Mouse (Mus musculus): ENCODE results near the gene Fam107b. TPM values are rescaled to one million over a fixed set of nuclear protein-coding genes. Genes with fewer than 3 reads are reported as not detected.
"Not testable (repeated sequence)": the region's sequence is repeated elsewhere in the genome, so short reads cannot be mapped to it uniquely, and the experiment has no call there.

Gene Fam107b
- polyA plus RNA-seq, 1 experiment from 2014 or later, result 17.8 TPM

DNA sequence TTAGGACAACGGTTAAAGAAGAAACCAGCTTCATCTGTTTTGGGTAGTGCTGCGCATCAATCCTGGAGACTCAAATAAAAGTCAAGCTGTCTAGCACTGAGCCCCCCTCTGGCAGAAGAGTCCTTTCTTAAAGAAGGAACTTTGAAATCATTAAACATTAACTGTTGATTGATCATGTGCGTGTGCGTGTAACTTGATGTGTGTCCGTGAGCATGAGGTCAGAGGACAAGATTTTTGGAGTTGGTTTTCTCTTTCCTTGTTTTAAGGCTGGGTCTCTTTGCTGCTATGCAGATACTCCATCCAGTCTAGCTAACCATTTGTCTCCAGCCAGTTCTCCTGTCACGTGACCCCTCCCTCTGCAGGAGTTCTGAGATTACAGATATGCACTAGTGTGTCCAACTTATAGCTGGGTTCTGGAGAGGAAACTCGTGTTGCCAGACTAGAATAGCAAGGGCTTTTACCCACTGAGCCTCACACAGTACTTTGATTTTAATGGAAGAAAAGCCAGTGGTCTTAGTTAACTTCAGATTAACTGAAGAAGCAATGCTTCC is 132.4 kb downstream of the Fam107b start:
- Histone ChIP-seq H3K4me2 (no peak overlapping the region), H3K27me3 (no peaks in the 10 kb centered on the region), H3K9ac (no peak overlapping the region), H3K4me1 (replicated peaks) (no peaks in the 10 kb centered on the region), H3K27ac (no peak overlapping the region), H3K9me3 (replicated peaks) (no peaks in the 10 kb centered on the region), H3K36me3 (no peaks in the 10 kb centered on the region), H3K4me3 (no peak overlapping the region)
- no peak for ATAC-seq (replicated peaks; ENCODE audit: insufficient number of reproducible peaks, insufficient read depth, low FRiP score, low read depth)
- 73% methylated on average over 7 of the region's 7 CpGs for WGBS

GRCm38 (mm10) chr2:3703806-3704205 is 133.5 kb downstream of the Fam107b start:
- WGBS, result 71% methylated on average over 2 of the region's 2 CpGs
- ATAC-seq (replicated peaks; ENCODE audit: insufficient number of reproducible peaks, insufficient read depth, low FRiP score, low read depth), result no peak
- Histone ChIP-seq H3K27me3 (no peaks in the 10 kb centered on the region), H3K9ac (no peak overlapping the region), H3K4me2 (no peak overlapping the region), H3K36me3 (no peaks in the 10 kb centered on the region), H3K4me3 (no peak overlapping the region), H3K27ac (no peak overlapping the region), H3K9me3 (replicated peaks) (no peaks in the 10 kb centered on the region), H3K4me1 (replicated peaks) (no peaks in the 10 kb centered on the region)

- Histone ChIP-seq H3K9ac (no peak overlapping the region), H3K4me3 (no peak overlapping the region), H3K4me1 (replicated peaks) (no peaks in the 10 kb centered on the region), H3K4me2 (no peak overlapping the region), H3K27me3 (no peaks in the 10 kb centered on the region), H3K9me3 (replicated peaks) (no peaks in the 10 kb centered on the region), H3K36me3 (no peaks in the 10 kb centered on the region), H3K27ac (no peak overlapping the region)
- no peak for ATAC-seq (replicated peaks; ENCODE audit: insufficient number of reproducible peaks, insufficient read depth, low FRiP score, low read depth)
- 66% methylated on average over 9 of the region's 9 CpGs for WGBS
These were observed 134.2 kb downstream of the Fam107b start for GRCm38 (mm10) chr2:3704311-3705162.

GRCm38 (mm10) chr2:3705283-3705682 is 135.0 kb downstream of the Fam107b start:
- not testable (repeated sequence) for H3K4me3 ChIP-seq; H3K36me3 ChIP-seq; H3K27ac ChIP-seq; H3K9ac ChIP-seq; H3K9me3 ChIP-seq (replicated peaks); H3K27me3 ChIP-seq; H3K4me1 ChIP-seq (replicated peaks); ATAC-seq (replicated peaks; ENCODE audit: insufficient number of reproducible peaks, insufficient read depth, low FRiP score, low read depth); H3K4me2 ChIP-seq
- 39% methylated on average over 3 of the region's 3 CpGs for WGBS

- H3K4me1 ChIP-seq (replicated peaks), result 0 out of 2 replicates have a peak, but pooled peaks cover under 1% of the 10 kb centered on the region
- no peak overlapping the region for H3K4me2 ChIP-seq
- no peak overlapping the region for H3K4me3 ChIP-seq
- no peaks in the 10 kb centered on the region for H3K9me3 ChIP-seq (replicated peaks)
- no peak overlapping the region for H3K27ac ChIP-seq
- H3K27me3 ChIP-seq, result no peaks in the 10 kb centered on the region
- H3K36me3 ChIP-seq, result no peaks in the 10 kb centered on the region
- no peak overlapping the region for H3K9ac ChIP-seq
- ATAC-seq (replicated peaks; ENCODE audit: insufficient number of reproducible peaks, insufficient read depth, low FRiP score, low read depth), result no peak
- 83% methylated on average over 1 of the region's 1 CpGs for WGBS
These were observed 136.9 kb downstream of the Fam107b start for GRCm38 (mm10) chr2:3707236-3707635.

GRCm38 (mm10) chr2:3708621-3709020 is 138.3 kb downstream of the Fam107b start:
- WGBS, result 86% methylated on average over 4 of the region's 4 CpGs
- peaks cover 10% of the 10 kb centered on the region; the same call in 1 of the 2 replicates for H3K4me1 ChIP-seq (replicated peaks)

GRCm38 (mm10) chr2:3709882-3710281 is 139.6 kb downstream of the Fam107b start:
- 72% methylated on average over 2 of the region's 2 CpGs for WGBS
- Histone ChIP-seq H3K36me3 (no peaks in the 10 kb centered on the region), H3K9me3 (replicated peaks) (no peaks in the 10 kb centered on the region)

More at GRCm38 (mm10) chr2:3708621-3709020, 138.3 kb downstream of the Fam107b start:
- no peaks in the 10 kb centered on the region for H3K36me3 ChIP-seq
- H3K27ac ChIP-seq, result no peak overlapping the region
- H3K9ac ChIP-seq, result no peak overlapping the region
- H3K9me3 ChIP-seq (replicated peaks), result no peaks in the 10 kb centered on the region
- H3K4me2 ChIP-seq, result no peak overlapping the region
- ATAC-seq (replicated peaks; ENCODE audit: insufficient number of reproducible peaks, insufficient read depth, low FRiP score, low read depth), result no peak
- H3K4me3 ChIP-seq, result no peak overlapping the region
- no peaks in the 10 kb centered on the region for H3K27me3 ChIP-seq

DNA sequence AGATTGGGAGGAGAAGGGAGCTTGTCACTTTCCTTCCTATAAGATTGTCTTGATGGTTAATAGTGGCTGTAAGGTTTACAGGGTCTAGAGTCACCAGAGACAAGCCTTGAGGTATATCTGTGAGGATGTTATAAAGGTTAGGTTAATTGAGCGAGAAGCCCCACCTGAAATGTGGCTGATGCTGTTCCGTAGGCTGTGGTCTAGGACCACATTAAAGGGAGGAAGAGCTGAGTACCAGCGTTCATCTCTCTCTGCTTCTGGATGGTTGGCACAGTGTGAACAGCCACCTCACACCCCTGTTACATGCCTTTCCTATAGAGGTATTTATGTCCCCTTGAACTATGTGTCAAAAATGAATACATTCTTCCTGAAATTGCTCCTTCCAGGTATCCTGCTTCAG is 140.2 kb downstream of the Fam107b start:
- Histone ChIP-seq H3K9ac (no peak overlapping the region), H3K27me3 (no peaks in the 10 kb centered on the region), H3K4me1 (replicated peaks) (peaks cover 20% of the 10 kb centered on the region), H3K9me3 (replicated peaks) (no peaks in the 10 kb centered on the region), H3K27ac (no peak overlapping the region), H3K4me3 (no peak overlapping the region), H3K36me3 (no peaks in the 10 kb centered on the region), H3K4me2 (no peak overlapping the region)
- 88% methylated on average over 3 of the region's 3 CpGs for WGBS
- no peak for ATAC-seq (replicated peaks; ENCODE audit: insufficient number of reproducible peaks, insufficient read depth, low FRiP score, low read depth)

More at GRCm38 (mm10) chr2:3709882-3710281, 139.6 kb downstream of the Fam107b start:
- Histone ChIP-seq H3K4me3 (no peak overlapping the region), H3K27ac (no peak overlapping the region), H3K9ac (no peak overlapping the region), H3K4me1 (replicated peaks) (peaks cover 17% of the 10 kb centered on the region; the same call in 1 of the 2 replicates), H3K4me2 (no peak overlapping the region), H3K27me3 (no peaks in the 10 kb centered on the region)
- ATAC-seq (replicated peaks; ENCODE audit: insufficient number of reproducible peaks, insufficient read depth, low FRiP score, low read depth), result no peak

DNA sequence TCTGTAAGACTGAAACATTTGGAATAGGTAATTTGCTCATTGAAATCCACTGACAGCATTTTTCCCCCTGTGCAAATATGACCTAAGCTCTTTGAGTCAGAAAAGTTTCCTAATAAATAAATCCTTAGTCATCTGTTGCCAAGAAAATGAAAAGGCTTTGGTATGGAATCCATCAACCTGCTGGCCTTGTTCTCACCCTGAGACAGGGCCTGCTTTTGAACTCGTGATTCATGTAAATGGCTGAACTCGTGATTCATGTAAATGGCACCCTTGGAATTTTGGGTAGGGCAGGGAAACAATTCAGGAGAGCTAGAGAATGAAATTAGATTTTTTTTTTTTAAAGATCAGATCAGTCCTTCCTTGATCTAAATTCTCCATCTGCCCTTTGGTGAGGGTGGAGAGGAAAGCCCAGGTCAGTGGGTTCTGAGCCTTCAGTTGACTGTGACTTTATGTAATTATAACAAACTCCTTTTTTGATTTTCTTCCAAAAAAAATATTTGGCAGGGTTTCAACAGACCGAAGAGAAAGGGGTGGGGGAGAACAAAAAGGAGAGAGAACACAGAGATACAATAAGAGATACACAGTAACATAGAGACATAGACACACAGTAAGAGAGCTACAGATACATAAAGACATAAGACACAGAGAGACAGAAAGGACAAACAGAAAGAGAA is 142.2 kb downstream of the Fam107b start:
- H3K36me3 ChIP-seq, result no peaks in the 10 kb centered on the region
- H3K4me3 ChIP-seq, result peak overlapping the region; percentile 77; the same call in 1 of the 2 replicates
- peak overlapping the region; percentile 49; the same call in 1 of the 2 replicates for H3K27ac ChIP-seq
- no peaks in the 10 kb centered on the region for H3K27me3 ChIP-seq
- no peak for ATAC-seq (replicated peaks; ENCODE audit: insufficient number of reproducible peaks, insufficient read depth, low FRiP score, low read depth)
- H3K9ac ChIP-seq, result no peak overlapping the region
- H3K9me3 ChIP-seq (replicated peaks), result no peaks in the 10 kb centered on the region
- WGBS, result 41% methylated on average over 3 of the region's 3 CpGs
- peak overlapping the region; percentile 93; the same call in 1 of the 2 replicates for H3K4me2 ChIP-seq
- peaks cover 39% of the 10 kb centered on the region for H3K4me1 ChIP-seq (replicated peaks)

- peaks cover 44% of the 10 kb centered on the region for H3K4me1 ChIP-seq (replicated peaks)
- no peaks in the 10 kb centered on the region for H3K9me3 ChIP-seq (replicated peaks)
- H3K4me2 ChIP-seq, result peak overlapping the region; percentile 93
- ATAC-seq (replicated peaks; ENCODE audit: insufficient number of reproducible peaks, insufficient read depth, low FRiP score, low read depth), result peak; percentile 93
- H3K27me3 ChIP-seq, result no peaks in the 10 kb centered on the region
- peak overlapping the region; percentile 92 for H3K9ac ChIP-seq
- H3K36me3 ChIP-seq, result no peaks in the 10 kb centered on the region
- peak overlapping the region; percentile 75 for H3K27ac ChIP-seq
- peak overlapping the region; percentile 77 for H3K4me3 ChIP-seq
- WGBS, result under 1% methylated on average over 41 of the region's 41 CpGs
These were observed 143.0 kb downstream of the Fam107b start for GRCm38 (mm10) chr2:3713212-3713681.

GRCm38 (mm10) chr2:3713682-3714361 is 143.5 kb downstream of the Fam107b start:
- under 1% methylated on average over 38 of the region's 38 CpGs for WGBS
- H3K4me3 ChIP-seq, result peak overlapping the region; percentile 77
- H3K27me3 ChIP-seq, result no peaks in the 10 kb centered on the region
- peak overlapping the region; percentile 92 for H3K9ac ChIP-seq
- H3K4me1 ChIP-seq (replicated peaks), result peaks cover 44% of the 10 kb centered on the region
- peak overlapping the region; percentile 93 for H3K4me2 ChIP-seq
- no peaks in the 10 kb centered on the region for H3K9me3 ChIP-seq (replicated peaks)
- peak overlapping the region; percentile 75 for H3K27ac ChIP-seq
- no peaks in the 10 kb centered on the region for H3K36me3 ChIP-seq
- peak; percentile 58 for ATAC-seq (replicated peaks; ENCODE audit: insufficient number of reproducible peaks, insufficient read depth, low FRiP score, low read depth)
